Mouse (Mus musculus) cerebellum, postnatal 36 days (tissue): ENCODE results near the gene Clcc1.
"Not testable (repeated sequence)": the region's sequence is repeated elsewhere in the genome, so short reads cannot be mapped to it uniquely, and the experiment has no call there.

Experiments
- DNase-seq, 2 experiments: peaks; one replicate each; pipeline ENCODE4 v3.0.0; 2021 to 2022; ENCODE audit warnings: mixed read lengths in 2 of 2

The Clcc1 gene

DNA sequence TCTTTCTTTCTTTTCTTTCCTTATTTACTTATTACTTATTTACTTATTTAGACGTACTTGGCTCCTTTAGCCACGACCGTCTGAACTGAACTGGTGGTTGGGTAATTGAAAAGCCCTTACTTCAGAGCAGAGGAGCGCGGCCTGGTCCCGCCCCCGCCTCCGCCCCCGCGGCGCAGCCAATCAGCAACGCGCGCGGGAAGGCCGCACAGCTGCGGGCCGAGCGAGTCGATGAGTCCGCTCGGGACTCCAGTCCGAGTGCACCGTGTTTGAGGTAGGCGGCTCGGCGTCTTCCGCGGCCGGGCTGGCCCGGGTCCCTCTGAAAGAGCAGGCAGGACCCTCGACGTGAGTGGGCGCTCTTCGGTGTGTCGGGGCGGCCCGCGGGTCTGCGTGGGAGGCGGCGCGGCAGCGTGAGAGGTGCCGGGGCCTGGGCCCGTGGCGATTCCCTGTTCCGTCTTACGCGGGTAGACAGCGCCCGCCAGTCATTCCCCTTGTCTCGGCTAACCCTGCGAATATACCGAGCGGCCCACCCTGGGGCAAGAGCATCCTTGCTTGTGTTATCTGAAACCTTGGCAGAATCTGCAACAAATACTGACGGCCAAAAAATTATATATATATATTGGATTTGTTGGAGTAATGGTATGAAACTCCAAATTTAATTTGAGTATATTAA is at the start of gene Clcc1:
TSS of gene Clcc1 (plus strand) at position 204 of the 670 bp plus-strand sequence.
- peak; percentile 94 to 96 for DNase-seq

DNA sequence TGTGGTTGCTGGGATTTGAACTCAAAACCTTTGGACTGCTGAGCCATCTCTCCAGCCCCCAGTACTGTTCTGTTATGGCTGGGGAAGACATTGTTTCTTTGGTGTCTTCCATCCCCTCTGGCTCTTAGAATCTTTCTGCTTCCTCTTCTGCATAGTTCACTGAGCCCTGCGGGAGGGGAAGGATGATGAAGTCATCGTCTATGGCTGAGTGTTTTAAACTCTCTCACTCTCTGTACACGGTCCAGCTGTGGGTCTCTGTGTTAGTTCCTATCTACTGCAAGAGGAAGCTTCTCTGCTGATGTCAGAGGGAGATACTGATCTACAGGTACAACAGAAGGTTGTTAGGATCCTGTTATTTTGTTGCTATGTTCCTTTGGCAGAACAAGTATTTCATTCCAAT is 44.8 kb upstream of the Clcc1 start:
- DNase-seq = no peak

DNA sequence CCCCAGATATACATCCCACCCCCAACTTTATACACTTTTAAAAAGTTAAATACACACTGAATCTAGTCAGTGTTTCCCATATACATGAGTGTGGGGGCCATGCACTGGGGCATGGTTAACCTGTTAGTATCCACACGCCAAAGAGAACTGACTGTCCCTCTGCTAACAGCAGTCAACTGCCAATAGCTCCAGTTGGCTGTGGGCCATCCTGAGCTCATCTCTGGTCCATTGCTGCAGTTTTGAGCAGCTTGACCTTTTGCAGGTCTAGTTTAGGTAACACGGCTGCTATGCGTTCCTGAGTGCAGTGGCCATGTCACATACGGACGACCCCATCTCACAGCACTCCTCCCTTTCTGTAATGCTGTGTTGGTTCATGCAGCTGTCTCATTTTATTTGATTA is 19.0 kb upstream of the Clcc1 start:
- peak; percentile 35 to 44 for DNase-seq

DNA sequence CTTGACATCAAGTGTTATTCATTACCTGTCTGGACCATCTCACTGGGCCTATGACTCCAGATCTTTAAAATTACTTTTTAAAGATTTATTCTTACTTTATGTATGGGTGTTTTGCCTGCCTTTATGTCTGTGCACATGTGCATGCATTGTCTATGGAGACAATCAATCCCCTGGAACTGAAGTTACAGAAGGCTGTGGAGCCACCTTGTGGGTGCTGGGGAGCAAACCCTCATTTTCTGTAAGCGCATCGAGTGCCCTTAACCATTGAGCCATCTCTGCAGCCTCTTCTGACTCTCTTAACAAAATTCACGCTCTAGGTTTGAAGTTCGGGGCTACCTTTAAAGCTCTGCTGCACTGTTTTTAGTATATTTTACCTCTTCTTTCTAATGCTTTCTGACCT is 14.3 kb upstream of the Clcc1 start:
- DNase-seq = no peak

DNA sequence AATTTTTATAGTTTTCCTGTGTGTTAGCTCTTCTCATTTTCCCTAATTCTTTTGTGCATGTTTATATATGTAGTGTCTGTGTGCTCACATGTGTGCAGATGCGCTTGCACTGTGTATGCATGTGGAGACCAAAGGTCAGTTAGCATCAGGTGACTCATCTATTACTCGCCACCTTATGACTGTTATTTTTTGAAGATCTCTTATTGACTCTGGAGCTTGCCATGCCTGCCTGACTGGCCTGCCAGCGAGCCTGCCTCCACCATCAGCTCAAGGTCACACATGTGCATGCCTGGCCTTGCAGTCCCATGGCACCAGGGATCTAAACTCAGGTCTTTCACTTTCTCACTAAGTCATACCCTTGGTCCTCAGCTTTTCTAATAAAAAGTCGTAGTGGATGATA is 12.7 kb upstream of the Clcc1 start:
- no peak for DNase-seq

DNA sequence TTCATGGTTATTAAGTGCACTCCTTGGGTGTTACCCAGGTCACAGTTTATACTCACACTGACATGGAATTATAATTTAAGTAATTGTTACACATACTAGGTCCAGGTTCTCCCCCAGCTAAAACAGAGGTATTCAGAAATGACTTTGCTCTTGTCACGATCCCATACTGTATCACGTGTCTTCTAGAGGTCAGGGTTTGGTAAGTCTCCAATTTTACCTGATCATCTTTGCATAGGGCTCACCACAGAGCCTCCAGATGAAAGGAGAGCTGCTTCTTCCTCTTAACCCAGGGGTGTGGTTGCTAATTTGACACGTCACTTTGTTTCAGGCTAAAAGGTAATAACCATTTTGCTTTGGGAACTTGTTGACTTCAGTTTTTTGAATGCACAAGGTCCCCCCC is 8.9 kb upstream of the Clcc1 start:
- no peak for DNase-seq

DNA sequence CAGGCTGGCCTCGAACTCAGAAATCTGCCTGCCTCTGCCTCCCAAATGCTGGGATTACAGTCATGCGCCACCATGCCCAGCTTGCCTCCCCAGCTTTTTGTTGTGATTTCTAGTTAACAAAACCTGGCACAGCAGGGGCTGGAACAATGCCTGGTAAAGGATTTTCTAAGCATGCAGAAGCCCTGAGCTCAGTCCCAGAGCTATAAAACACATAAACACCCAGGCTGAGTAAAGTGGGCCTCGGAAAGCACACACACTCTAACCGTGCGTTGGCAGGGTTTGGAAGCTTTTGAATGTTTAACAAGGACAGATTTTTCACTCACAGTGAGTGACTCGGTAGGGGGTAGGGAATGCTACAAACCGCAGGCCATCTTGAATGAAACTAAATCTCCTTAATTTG is 7.7 kb upstream of the Clcc1 start:
- peak; percentile 34 to 38 for DNase-seq

DNA sequence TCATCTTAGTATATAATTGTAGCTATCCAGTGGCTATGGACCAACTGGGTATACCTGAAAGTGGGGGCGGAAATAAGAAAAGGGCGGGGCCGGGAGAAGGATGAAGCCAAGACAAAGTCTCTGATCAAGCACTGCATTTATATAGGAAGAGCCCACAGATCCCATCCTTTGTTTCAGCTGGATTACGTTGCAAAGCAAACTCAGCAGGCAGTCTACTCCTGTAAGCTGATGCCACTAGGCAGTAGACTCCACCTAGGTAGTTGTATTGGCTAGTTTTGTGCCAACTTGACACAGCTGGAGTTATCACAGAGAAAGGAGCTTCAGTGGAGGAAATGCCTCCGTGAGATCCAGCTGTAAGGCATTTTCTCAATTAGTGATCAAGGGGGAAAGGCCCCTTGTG is 6.0 kb upstream of the Clcc1 start:
- not testable (repeated sequence) for DNase-seq

DNA sequence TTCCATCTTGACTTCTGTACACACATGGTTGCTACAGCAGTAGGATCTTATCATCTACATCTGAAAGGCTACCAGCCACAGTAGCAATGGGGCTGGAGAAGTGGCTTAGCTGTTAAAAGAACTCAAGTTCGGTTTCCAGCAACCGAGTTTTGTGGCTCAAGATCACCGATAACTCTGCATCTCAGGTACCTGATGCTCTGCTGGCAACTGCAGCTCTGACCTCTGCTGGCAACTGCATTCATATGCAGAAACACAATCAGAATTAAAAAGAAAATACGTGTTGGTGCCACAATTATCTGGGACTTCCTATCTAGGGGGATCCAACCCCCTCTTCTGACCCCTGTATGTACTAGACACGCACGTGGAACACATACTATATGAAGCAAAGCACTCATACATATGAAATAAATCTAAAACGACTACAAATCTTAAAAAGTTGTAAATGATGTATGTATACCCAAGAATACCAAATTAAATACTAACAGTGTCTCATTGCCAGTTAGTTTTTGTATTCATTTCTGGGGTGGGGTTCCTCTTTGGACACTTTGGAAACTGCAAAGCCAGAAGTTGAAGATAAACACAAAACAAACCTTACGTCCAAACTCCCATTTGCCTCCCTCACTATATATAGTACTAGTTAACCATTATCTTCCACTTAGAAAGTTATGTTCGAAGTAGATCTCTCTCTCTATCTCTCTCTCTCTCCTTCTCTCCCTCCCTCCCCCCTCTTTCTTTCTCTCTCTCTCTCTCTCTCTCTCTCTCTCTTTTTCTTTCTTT is 659 bp upstream of the Clcc1 start:
- DNase-seq = no peak

DNA sequence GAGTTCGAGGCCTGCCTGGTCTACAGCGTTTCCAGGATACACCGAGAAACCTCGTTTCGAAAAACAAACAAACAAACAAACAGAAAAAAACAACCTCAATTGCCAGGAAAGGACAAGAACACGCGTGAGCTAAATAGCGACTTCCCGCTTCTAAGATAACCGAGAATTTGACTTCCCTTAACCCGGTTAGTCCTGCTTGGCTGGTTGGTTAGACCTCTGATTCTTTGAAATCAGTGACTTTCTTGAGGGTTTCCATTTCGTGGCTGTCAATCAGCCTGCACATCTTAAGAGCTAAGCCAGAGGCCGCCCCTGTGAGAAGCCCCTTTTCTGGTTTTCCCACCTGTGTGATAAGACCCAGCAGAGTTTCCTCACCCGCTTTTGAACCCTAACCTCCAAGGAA is 853 bp downstream of the Clcc1 start:
- no peak for DNase-seq

DNA sequence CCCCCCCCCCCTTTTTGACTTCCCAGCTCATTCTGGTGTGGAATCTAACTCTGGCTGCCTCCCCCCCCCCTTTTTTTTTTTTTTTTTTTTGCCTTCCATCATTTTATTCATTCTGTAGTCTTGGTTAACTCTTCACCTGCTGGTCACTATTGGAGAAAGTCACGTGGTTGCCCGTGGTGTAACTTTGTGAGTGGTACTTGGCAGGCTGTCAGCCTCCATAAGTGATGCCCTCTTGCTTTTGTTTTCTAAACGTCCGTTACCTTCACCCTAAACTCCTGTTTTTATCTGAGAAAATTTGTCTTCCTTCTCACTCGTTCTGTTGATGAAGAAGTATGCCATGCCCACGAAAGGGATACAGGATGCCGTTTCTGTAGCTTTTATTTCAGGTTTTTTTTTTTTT is 1.8 kb downstream of the Clcc1 start:
- no peak for DNase-seq

DNA sequence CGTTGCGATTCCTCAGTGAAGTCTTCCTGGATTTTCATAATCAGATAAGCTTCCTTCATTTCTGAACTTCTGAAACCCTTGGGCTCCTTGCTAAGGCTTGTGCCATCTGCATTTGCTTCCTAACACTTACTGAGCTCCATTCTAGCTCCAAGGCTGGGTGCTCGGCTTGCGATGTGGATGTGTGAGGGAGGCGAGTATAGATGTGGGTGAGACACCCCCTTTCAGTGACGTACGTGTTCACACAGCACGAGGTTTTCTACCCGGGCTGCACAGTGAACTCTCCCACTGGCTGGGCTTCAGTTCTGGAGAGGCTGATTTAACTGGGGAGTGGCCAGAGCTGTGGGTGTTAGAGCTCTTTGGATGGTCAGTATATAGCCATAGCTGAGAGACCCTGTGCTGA is 4.9 kb downstream of the Clcc1 start:
- DNase-seq = no peak

DNA sequence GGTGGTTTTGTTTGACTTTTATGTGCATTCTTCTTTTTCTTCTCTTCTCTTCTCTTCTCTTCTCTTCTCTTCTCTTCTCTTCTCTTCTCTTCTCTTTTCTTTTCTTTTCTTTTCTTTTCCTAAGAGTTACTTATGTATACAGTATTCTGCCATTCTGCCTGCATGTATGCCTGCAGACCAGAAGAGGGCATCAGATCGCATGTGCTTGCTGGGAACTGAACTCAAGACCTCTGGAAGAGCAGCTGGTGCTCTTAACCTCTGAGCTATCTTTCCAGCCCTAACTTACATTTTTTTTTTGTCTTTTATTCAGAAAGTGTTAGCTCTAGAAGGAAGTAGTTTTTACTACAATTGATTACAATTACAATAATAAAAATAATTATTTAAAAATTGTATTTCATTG is 7.2 kb downstream of the Clcc1 start:
- no peak for DNase-seq

DNA sequence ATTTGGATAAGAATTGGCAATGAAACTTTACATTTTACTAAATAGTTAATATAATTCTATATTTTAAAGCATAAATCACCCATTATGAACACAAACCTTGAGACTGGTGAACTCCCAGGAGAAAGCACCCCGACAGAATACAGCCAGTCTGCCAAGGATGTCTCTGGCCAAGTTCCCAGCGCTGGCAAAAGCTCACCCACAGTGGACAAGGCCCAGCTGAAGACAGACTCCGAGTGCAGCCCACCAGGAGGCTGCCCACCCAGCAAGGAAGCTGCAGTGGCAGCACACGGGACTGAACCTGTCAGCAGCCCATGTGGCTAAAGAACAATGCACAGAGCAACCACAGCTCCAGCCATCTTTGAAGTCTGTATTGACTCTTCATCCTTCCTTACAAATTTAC is 22.9 kb downstream of the Clcc1 start:
- peak in 1 of 2 experiments; percentile 6 for DNase-seq

DNA sequence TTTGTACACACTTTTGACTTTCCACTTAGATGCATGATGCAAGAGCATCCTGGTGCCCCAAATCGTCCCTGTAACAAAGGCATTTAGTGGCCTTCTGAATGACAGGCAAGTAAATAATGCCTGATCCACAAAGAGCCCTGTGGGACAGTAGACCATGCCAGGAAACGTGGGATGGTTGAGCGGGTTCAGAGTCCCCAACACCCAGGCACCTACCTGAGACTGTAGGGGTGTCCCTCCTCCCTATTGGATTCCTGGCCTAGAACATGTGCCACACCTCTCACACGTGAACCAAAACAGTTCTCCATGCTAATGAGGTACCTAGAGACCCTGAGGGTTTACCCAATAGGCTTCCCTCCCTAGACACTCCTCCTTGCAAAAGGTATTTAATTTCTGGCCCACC is 27.3 kb downstream of the Clcc1 start:
- no peak for DNase-seq

DNA sequence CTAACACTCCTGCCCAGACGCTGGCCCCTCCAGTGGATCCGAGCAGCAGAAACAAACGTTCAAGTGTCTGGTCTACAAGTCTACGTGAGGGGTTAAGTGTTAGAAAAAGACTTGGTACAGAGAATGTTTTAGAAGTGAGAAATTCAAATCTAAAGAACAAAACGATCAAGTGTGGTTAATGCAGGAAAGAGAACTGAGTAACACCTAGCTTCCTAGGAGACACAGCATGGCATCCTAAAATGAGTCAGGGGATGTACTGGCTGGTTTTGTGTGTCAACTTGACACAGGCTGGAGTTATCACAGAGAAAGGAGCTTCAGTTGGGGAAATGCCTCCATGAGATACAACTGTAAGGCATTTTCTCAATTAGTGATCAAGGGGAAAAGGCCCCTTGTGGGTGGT is 29.9 kb downstream of the Clcc1 start:
- DNase-seq = not testable (repeated sequence)

DNA sequence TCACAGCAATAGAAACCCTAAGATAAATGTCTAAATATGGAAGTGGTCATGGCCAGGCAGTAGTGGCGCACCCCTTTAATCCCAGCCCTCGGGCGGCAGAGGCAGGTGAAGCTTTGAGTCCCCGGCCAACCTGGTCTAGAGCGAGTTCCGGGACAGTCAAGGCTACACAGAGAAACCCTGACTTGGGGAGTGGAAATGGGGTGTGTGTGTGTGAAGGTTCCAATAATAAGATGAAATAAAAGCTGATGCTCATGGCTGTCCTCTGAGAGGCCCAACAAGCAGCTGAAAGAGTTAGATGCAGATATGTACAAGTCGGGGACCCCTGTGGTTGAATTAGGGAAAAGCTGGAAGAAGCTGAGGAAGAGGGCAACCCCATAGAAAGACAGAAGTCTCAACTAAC is 32.0 kb downstream of the Clcc1 start:
- no peak for DNase-seq

DNA sequence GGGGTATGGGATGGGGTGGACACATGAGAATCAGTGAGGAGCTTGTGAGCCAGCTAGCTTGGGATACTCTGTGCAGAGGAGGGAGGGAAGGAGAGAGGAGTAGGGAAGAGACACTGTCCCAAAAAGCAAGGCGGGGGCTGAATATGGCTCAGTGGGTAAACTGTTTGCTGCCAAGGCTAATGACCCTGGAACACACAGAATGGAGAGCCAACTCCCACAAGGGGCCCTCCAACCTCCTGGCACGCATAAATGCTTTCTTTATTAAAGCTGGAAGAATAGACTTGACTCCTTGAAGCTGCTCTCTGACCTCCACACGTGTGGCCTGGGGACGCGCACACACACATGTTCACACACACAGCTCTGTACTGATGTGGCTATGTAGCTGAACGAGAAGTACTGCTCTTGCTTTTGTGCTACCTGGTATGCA is 35.3 kb downstream of the Clcc1 start:
- DNase-seq = no peak

DNA sequence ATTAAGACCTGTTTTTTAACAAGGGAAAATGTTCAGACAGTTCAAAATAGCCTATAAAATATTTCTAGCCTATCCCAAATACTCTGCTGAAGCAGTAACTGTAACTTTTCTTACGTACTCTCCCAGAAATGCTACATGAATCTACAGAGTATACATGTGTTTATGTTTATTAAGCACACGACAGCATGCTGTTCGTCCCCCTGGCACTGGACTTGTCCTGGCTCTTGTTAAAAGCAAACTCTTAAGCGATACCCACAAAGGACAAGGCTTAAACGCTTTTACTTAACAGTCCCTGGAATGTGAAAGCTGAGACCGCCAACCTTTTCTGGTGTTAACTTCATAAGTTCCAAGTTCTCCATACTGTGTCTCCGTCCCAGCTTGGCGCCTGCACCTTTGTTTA is 35.7 kb downstream of the Clcc1 start:
- DNase-seq = no peak

DNA sequence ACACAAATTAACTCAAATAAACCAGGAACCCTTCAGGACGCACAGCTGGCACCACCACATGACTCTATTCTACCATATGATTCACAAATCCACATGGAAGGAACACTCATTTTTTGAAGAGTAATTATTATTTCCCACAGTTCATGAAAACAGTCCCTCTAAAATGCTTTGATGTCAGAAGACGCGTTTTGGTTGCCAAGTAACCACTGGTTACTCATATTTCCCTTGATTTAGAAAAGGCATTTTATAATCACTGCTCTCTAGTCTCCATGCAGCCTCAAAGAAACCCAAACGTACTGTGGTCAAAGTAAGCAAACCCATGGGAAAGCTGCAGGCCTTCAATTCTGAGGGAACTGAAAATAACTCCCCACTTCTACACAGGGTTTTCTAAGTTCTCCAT is 36.3 kb downstream of the Clcc1 start:
- DNase-seq = no peak

DNA sequence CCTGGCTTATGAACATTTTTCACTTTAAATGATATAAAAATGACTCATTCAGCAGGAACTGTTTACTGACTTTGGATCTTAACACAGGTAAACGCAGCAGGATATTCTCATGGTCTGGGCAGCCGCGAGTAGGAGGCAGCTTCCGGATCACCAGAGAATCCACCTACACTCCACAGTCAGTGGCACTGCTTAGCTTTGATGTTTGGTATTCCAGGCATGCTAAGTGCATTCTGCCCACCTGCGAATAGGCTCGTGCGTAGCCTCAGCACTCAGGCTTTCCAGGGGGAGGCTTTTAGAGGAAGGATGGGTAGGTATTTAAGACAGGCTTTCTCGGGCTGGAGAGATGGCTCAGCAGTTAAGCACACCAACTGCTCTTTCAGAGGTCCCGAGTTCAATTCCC is 40.6 kb downstream of the Clcc1 start:
- DNase-seq = no peak

DNA sequence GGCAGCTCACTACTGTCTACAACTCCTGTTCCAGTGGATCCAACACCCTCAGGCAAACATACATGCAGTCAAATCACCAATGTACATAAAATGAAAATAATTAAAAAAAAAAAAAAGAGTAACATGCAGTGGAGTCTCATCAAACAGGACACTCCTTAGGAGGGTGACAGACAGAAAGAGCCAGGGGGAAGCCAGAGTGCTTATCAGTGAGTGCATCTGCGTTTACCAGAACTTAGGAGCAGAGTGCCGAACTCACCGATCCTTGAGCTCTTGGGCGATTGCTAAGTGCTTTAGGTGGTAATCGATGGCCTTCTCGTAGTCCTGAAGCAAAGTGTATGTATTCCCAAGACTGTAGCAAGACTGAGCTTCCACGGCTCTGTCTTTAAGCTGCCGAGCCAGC is 44.9 kb downstream of the Clcc1 start:
- DNase-seq = no peak

DNA sequence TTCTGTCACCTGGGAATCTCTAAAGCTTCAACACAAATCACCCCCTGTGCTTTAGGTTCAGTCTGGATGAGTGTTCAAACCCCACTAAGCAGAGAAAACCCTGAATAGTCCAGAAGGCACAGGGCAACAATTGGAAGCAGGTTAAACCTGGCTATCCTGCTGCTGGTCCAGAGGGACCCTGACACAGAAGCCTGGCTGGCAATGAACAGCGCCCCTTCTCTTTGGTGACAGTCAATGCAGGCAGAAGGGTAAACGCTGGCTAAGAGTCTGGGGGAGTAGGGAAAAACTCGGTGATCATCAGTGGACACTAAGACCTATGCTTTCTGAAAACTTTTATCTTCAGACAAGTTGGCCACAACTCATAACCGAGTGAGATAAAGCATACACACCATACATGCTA is 46.1 kb downstream of the Clcc1 start:
- DNase-seq = no peak

DNA sequence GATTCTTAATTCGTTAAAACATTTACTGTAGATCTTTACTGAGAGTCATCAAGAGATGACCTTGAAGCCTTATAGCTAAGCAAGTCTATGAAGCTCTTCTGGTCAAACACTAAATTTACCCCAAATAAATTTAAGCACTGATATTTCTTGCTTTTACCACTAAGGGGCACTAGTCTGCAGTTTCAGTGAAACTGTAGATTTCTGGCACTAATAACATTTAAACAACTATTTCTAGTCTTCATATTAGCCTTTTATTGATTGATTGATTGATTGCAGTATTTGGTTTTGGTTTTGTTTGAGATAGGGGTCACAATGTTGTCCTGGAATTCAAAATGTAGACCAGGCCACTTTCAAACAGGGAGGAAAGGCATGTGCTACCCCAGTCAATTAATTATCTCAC is 47.5 kb downstream of the Clcc1 start:
- DNase-seq = no peak

DNA sequence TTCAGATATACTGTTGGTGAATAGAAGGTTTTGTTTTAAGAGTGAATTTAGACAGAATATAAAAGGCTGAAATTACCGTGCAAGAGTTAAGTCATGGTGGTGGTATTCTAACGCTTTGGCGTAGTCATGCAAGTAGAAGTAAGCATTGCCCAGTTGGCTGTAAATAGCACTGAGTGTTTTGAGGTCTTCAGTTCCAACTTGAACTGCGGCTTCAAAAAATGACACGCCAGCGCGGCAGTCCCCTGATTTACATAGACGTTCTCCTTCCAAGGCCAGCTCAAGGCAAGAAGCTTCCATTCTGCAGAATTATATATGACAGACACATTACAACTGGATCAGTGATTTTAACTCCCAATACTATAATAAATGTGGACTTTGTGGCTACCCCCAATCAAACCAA is 49.1 kb downstream of the Clcc1 start:
- DNase-seq = no peak
